In genomic region chr8:106871328-106871926, GRCm38 (mm10) we compare ENCODE assay signal across 8 mouse cellular contexts. TPM values are rescaled to one million over a fixed set of nuclear protein-coding genes. Genes with fewer than 3 reads are reported as not detected.
DNase-seq lines count a peak whose midpoint lies in the region; ATAC-seq and TF ChIP-seq lines count a peak whose summit lies in the region.

No protein-coding gene starts in this region.

- TF ChIP-seq POLR2A in testis, adult 2 months (IDR thresholded peaks at IDR 0.05; ENCODE audit: control insufficient read depth, low read depth, low read length) = no peak

- under 1% methylated on average over 15 of the region's 15 CpGs for WGBS in neural tube, embryonic 13.5 days

- H3K4me2 ChIP-seq in neural tube, embryonic 13.5 days = peak overlapping the region; percentile 86

- no peaks in the 10 kb centered on the region for H3K9me3 ChIP-seq in neural tube, embryonic 13.5 days

- no peaks in the 10 kb centered on the region for H3K36me3 ChIP-seq in testis, adult 2 months (ENCODE audit: control insufficient read depth, insufficient read depth, low read length)
- peaks cover 22% of the 10 kb centered on the region for H3K36me3 ChIP-seq in neural tube, embryonic 13.5 days

- H3K9ac ChIP-seq in neural tube, embryonic 13.5 days = peak overlapping the region; percentile 80

- intact Hi-C loops in left cerebral cortex, postnatal 10 days (cut with DNase I) = loop anchor here (5.0 kb wide), 1 partner anchor 154 kb away; no protein-coding TSS in a partner anchor

- DNase-seq in cerebellum, adult 9-10 months = no peak
- DNase-seq in testis, postnatal 10 days (ENCODE audit: low spot score) = no peak
- peak; percentile 34 for DNase-seq in kidney, postnatal 10 days
- DNase-seq in right cerebral cortex, postnatal 25 days = no peak
- DNase-seq in left cerebral cortex, postnatal 10 days (ENCODE audit: extremely low spot score in 1 of 2, low spot score in 2 of 2) = no peak

- TF ChIP-seq CTCF in testis, adult 2 months (IDR thresholded peaks at IDR 0.05; ENCODE audit: control insufficient read depth, insufficient read depth, insufficient replicate concordance, low read depth, low read length) = no peak

- H3K27me3 ChIP-seq in testis, adult 2 months (ENCODE audit: control insufficient read depth, insufficient read depth, low read length) = no peaks in the 10 kb centered on the region
- peaks cover 71% of the 10 kb centered on the region for H3K27me3 ChIP-seq in neural tube, embryonic 13.5 days

- H3K27ac ChIP-seq in testis, adult 2 months (ENCODE audit: control insufficient read depth, insufficient read depth, low read depth, low read length) = no peak overlapping the region
- H3K27ac ChIP-seq in neural tube, embryonic 13.5 days (replicated peaks) = peak overlapping the region; percentile 39

- H3K4me3 ChIP-seq in testis, adult 2 months (ENCODE audit: control insufficient read depth, low read depth, low read length) = peak overlapping the region; percentile 30
- peak overlapping the region; percentile 60 for H3K4me3 ChIP-seq in neural tube, embryonic 13.5 days

- peaks cover 22% of the 10 kb centered on the region for H3K4me1 ChIP-seq in testis, adult 2 months (ENCODE audit: control insufficient read depth, insufficient read depth, low read length)
- H3K4me1 ChIP-seq in neural tube, embryonic 13.5 days (replicated peaks) = peaks cover 38% of the 10 kb centered on the region

- 0 out of 2 replicates have a peak, but pooled peaks have one; percentile 31 for ATAC-seq in cerebellum, adult (ENCODE audit: insufficient number of reproducible peaks, low FRiP score, low TSS enrichment)
- peak; percentile 55 for ATAC-seq in neural tube, embryonic 13.5 days (ENCODE audit: low read depth)

RNA-seq across cellular contexts. Expression of gene Has3, which starts 1.4 kb away (rescaled TPM):
- polyA plus RNA-seq in testis, adult 2 months (2012; rRNA removed) = 0.35 and 0.43 TPM in 2 replicates
- polyA plus RNA-seq in neural tube, embryonic 13.5 days (2015; fragmentation: Nextera tagmentation; extraction: Ambion mirVana) = 0.47 and 0.74 TPM in 2 replicates
- 1 to 10 TPM; 5.6 to 6.1 TPM for total RNA-seq in left cerebral cortex, postnatal 10 days (2021)

RNA-seq across cellular contexts. Expression of gene Utp4, which starts 22.0 kb away (rescaled TPM):
- polyA plus RNA-seq in testis, adult 2 months (2012; rRNA removed) = 26.1 and 27.4 TPM in 2 replicates
- 42.2 and 46.9 TPM in 2 replicates for polyA plus RNA-seq in neural tube, embryonic 13.5 days (2015; fragmentation: Nextera tagmentation; extraction: Ambion mirVana)
- 10 to 100 TPM; 25.6 to 27.4 TPM for total RNA-seq in left cerebral cortex, postnatal 10 days (2021)
